Mouse (Mus musculus) fibroblast of lung, adult 2 months (primary cell): ENCODE results near the gene Prps2.
"Not testable (repeated sequence)": the region's sequence is repeated elsewhere in the genome, so short reads cannot be mapped to it uniquely, and the experiment has no call there.

Experiments used
- DNase-seq: peaks from one replicate; pipeline ENCODE4 v3.0.0-alpha.2; 2011; ENCODE audit warnings: low read depth

Gene Prps2

DNA sequence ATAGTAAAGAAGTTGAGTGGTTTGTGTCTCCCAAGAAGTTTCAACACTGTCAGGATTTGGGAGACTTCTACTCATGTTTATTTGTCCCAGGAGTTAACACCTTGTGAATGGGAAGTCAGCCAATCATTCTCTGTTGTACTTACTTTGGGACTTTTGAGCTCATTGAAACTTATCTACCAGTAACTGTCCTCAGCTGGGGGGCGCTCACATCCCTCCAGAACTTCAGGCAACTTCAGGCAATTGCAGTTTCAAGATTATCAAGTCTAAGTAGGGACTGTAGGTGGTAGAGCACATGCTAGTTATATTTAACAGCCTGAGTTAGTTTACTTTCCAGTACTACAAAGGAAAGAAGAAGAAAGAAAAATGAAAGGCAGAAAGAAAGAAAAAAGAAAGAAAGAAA lies 58.8 kb downstream of the Prps2 start:
- no peak for DNase-seq

DNA sequence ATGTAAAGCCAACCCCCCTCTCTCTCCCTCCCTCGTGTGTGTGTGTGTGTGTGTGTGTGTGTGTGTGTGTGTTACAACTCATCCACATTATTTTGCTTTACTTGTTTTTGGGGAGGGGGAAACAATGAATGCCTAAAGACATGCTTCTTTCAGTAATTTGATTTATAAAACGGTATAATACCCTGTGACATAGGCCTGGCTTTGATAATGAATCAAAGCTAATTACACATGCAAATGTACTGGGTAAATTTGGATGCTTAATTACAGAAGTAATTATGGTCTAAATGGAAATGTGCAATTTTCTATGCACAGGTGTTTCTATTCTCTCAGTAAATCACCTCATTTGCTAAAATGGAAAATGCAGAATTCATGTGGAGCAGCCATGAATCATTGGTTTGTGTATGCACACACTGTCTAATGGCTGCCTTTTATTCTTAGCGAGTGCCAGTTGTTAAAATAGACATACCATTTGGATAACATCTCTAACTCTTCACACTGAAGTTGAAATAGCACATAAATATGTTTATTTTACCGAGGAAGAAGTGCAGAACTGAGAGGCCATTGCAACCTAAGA lies 61.2 kb downstream of the Prps2 start:
- no peak for DNase-seq

DNA sequence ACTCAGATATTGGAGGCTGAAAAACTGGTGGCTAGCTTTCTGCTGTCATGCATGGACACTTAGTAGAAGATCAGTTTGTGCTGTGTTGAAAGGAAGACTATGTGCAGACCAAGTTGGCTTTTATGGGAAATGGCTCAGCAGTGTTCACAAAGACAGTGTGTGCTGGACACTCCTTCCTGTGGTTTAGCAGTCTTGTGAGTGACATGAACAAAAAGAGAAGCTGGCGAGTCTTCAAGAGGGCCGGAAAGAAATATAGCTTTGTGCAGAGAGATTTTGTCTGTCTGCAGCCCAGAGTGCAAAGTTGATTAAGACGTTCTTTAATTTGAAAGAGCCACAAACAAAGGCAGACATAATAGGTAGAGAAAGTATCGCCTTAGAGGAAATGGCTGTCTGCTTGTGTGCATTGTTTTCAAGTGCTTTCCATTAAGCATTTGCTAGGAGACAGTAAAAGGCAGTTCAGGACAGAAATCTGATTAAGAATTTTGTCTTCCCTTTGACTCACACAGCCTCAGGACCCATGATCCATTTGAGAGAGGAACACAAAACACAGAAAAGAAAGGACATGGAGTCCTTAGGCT lies 63.6 kb downstream of the Prps2 start:
- DNase-seq: peak; percentile 21

DNA sequence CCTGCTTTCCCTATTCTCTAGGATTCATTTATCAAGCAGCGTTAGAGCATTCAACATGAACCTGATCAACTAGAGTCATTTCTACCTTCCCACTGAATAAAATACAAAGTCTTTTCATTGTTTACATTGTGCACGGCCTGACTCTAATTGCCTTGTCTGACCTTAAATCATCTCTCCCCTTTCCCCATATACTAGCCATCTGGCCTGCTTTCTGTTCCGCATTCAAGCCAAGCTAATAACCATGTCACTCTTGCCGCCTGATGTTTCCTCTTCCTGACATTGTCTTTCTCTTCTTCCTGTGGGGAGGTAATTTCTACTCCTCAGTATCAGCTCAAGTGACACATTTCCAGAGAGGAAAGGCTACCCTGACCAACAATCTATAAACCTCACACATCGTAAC lies 66.8 kb downstream of the Prps2 start:
- DNase-seq: no peak

DNA sequence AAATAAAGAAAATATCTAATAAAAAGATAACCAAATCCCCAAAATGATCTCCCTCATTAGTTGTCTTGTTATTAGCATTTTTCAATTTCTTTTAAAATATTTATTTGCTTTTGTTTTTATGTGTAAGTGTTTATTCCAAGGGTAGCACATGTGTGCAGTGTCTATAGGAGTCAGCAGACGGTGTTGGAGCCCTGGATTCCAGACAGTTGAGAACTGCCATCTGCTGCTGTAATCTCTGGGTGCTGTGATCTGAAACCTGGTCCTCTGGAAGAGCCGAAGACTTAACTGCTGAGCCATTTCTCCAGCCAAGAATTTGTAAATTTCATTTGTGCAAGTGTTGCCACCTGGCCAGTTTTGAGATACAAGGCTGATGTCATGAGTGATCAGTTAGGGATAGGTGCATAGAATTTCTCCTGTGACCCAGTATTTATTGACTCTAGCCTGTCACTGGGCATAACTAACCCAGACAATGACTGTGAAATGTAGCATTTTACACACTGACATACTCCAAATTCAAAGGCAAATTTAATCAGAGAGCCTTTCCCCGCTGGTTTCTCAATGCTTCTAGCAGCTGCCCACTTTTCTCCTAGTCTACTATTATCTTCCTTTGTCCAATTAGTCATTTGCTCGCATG lies 67.3 kb downstream of the Prps2 start:
- no peak for DNase-seq

DNA sequence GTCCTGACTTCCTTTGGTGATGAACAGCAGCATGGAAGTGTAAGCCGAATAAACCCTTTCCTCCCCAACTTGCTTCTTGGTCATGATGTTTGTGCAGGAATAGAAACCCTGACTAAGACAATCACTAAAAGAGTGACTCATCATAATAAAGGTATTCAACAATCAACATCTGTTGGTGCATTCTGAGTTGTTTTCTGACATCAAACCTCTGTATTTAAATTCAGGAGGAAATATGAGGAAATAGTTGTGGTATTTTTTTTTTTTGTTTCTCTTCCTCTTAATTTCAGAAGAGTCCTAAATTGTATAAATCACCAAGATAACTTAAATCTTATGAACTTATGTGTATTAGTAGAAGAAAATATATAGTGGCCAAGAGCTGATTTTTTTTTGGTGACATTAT lies 80.5 kb downstream of the Prps2 start:
- DNase-seq: not testable (repeated sequence)
